Comparison of ENCODE assay signal across 23 mouse cellular contexts in the genomic region with DNA sequence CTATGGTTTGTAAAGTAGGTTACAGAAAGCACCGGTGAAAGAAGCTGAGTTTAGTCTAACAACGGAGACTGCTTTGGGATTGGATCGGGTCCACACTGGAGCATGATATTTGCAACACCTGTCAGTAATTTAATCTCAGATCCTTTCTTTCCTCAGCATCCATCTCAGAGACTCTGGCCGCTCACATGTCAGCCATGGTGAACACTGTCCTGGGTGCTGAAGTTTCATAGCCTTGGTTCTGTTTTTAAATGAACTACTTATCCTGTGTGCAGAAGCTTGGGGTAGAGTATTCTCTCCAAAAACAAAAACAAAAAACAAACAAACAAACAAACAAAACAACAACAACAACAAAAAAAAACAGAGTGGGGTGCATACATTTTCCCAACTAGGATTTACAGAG.
A peak's percentile ranks its signal among the peaks of the same experiment; 100 is the strongest.
DNase-seq lines count a peak whose midpoint lies in the region; ATAC-seq and TF ChIP-seq lines count a peak whose summit lies in the region.
"Had no signal": no experiment of that assay in that cellular context is flagged by ENCODE, and none has a peak within 500 bp of the region (broad histone marks: within the 10 kb centered on the region; RNA-seq: fewer than 3 reads in every experiment).

No protein-coding gene starts in this region.

- no peak for ATAC-seq in lung, embryonic 14.5 days (ENCODE audit: insufficient read depth)
- no peak for ATAC-seq in megakaryocyte-erythroid progenitor cell, adult 5-6 weeks (replicated peaks; ENCODE audit: low FRiP score, low TSS enrichment, poor library complexity, severe bottlenecking)
- ATAC-seq in granulocyte monocyte progenitor cell, adult 5-6 weeks (replicated peaks; ENCODE audit: poor library complexity, severe bottlenecking) = no peak
- no peak for ATAC-seq in forebrain, embryonic 15.5 days (replicated peaks)
- ATAC-seq: activated CD4-positive, CD25-positive, alpha-beta regulatory T cell, adult 4 months; forebrain, postnatal 0 days; inflammation-experienced regulatory T-cells, adult 6 months had no signal

- TF ChIP-seq CTCF in lung, embryonic 14.5 days (IDR thresholded peaks at IDR 0.05; ENCODE audit: low read depth) = no peak

- H3K27me3 ChIP-seq in lung, embryonic 14.5 days (ENCODE audit: insufficient read depth, low read length) = no peaks in the 10 kb centered on the region
- no peaks in the 10 kb centered on the region for H3K27me3 ChIP-seq in embryonic facial prominence, embryonic 10.5 days (replicated peaks; ENCODE audit: low read depth, poor library complexity, severe bottlenecking)
- H3K27me3 ChIP-seq in forebrain, embryonic 15.5 days = no peaks in the 10 kb centered on the region
- H3K27me3 ChIP-seq: neural tube, embryonic 15.5 days had no signal

- H3K4me3 ChIP-seq in lung, embryonic 14.5 days (ENCODE audit: low read depth, low read length) = no peak overlapping the region
- no peak overlapping the region for H3K4me3 ChIP-seq in embryonic facial prominence, embryonic 10.5 days
- H3K4me3 ChIP-seq in forebrain, embryonic 15.5 days = no peak overlapping the region
- H3K4me3 ChIP-seq: embryonic facial prominence, embryonic 13.5 days; heart, embryonic 10.5 days; hindbrain, embryonic 12.5 days; neural tube, embryonic 15.5 days had no signal

- no peaks in the 10 kb centered on the region for H3K9me3 ChIP-seq in lung, embryonic 14.5 days (ENCODE audit: low read depth, low read length)
- H3K9me3 ChIP-seq in embryonic facial prominence, embryonic 10.5 days = no peaks in the 10 kb centered on the region
- no peaks in the 10 kb centered on the region for H3K9me3 ChIP-seq in forebrain, embryonic 15.5 days
- H3K9me3 ChIP-seq: embryonic facial prominence, embryonic 13.5 days; heart, embryonic 10.5 days; hindbrain, embryonic 12.5 days; neural tube, embryonic 15.5 days had no signal

- no peaks in the 10 kb centered on the region for H3K36me3 ChIP-seq in lung, embryonic 14.5 days (ENCODE audit: insufficient read depth)
- H3K36me3 ChIP-seq in embryonic facial prominence, embryonic 10.5 days (replicated peaks) = no peaks in the 10 kb centered on the region
- H3K36me3 ChIP-seq in forebrain, embryonic 15.5 days = no peaks in the 10 kb centered on the region
- H3K36me3 ChIP-seq: embryonic facial prominence, embryonic 13.5 days; heart, embryonic 10.5 days; hindbrain, embryonic 12.5 days; neural tube, embryonic 15.5 days had no signal

- no peak overlapping the region for H3K27ac ChIP-seq in lung, embryonic 14.5 days (ENCODE audit: low read depth)
- no peak overlapping the region for H3K27ac ChIP-seq in embryonic facial prominence, embryonic 10.5 days (replicated peaks)
- H3K27ac ChIP-seq in forebrain, embryonic 15.5 days (replicated peaks) = no peak overlapping the region
- H3K27ac ChIP-seq: embryonic facial prominence, embryonic 13.5 days; heart, embryonic 10.5 days; hindbrain, embryonic 12.5 days; macrophage; neural tube, embryonic 15.5 days had no signal

- no peaks in the 10 kb centered on the region for H3K4me1 ChIP-seq in lung, embryonic 14.5 days (ENCODE audit: insufficient read depth)
- 0 out of 2 replicates have a peak, but pooled peaks cover 4% of the 10 kb centered on the region for H3K4me1 ChIP-seq in embryonic facial prominence, embryonic 10.5 days
- no peaks in the 10 kb centered on the region for H3K4me1 ChIP-seq in forebrain, embryonic 15.5 days
- H3K4me1 ChIP-seq: embryonic facial prominence, embryonic 13.5 days; neural tube, embryonic 15.5 days had no signal

- no peak overlapping the region for H3K9ac ChIP-seq in lung, embryonic 14.5 days
- H3K9ac ChIP-seq in forebrain, embryonic 15.5 days (replicated peaks) = no peak overlapping the region
- H3K9ac ChIP-seq: embryonic facial prominence, embryonic 13.5 days; forebrain, postnatal 0 days; hindbrain, embryonic 12.5 days; neural tube, embryonic 15.5 days had no signal

- WGBS in lung, embryonic 14.5 days = 38% methylated on average over 4 of the region's 4 CpGs
- WGBS in embryonic facial prominence, embryonic 10.5 days = 43% methylated on average over 4 of the region's 4 CpGs
- 74% methylated on average over 4 of the region's 4 CpGs for WGBS in forebrain, embryonic 15.5 days

- DNase-seq in lung, embryonic 14.5 days = peak; percentile 75
- DNase-seq in lung, postnatal 14 days = no peak
- peak; percentile 6 for DNase-seq in ZHBTc4 (ENCODE audit: low read depth, low spot score)
- DNase-seq in embryonic facial prominence, embryonic 10.5 days (ENCODE audit: low spot score) = peak; percentile 30
- DNase-seq in mesoderm, embryonic 11.5 days (ENCODE audit: low read depth, low spot score) = peak; percentile 29
- DNase-seq: adrenal gland, postnatal 36 days; cerebellum, adult 11-12 months; forebrain, postnatal 0 days; layer of hippocampus, postnatal 36 days; lung, adult 2 months; midbrain, embryonic 14.5 days; thymus, postnatal 14 days had no signal

- H3K4me2 ChIP-seq in lung, embryonic 14.5 days = no peak overlapping the region
- no peak overlapping the region for H3K4me2 ChIP-seq in forebrain, embryonic 15.5 days (replicated peaks)
- H3K4me2 ChIP-seq: embryonic facial prominence, embryonic 13.5 days; hindbrain, embryonic 12.5 days; liver, embryonic 11.5 days; neural tube, embryonic 15.5 days had no signal
